Mouse (Mus musculus) left cerebral cortex, adult 18-20 months (tissue): ENCODE measurements around the gene Lrp8. TPM values are rescaled to one million over a fixed set of nuclear protein-coding genes. Genes with fewer than 3 reads are reported as not detected.
A peak's percentile ranks its signal among the peaks of the same experiment; 100 is the strongest.

ENCODE experiments used
- DNase-seq, 2 experiments: peaks; one replicate each; pipeline ENCODE4 v3.0.0; 2021 to 2022; ENCODE audit warnings: low spot score in 2 of 2, mixed read lengths in 1 of 2
- total RNA-seq, 2 experiments: library from RNA; stranded (reverse); gene quantifications; 2 replicates each; pipeline ENCODE4 v1.2.3; 2021

The Lrp8 gene
- total RNA-seq, 2 experiments from 2014 or later, result 84.3 to 94.0 TPM

- no peak for DNase-seq
Measured at GRCm38 (mm10) chr4:107843687-107844086, 41.6 kb downstream of the Lrp8 start.

- peak; percentile 74 to 83 for DNase-seq
Measured at GRCm38 (mm10) chr4:107844971-107845370, 42.9 kb downstream of the Lrp8 start.

- no peak for DNase-seq
Measured at GRCm38 (mm10) chr4:107846795-107847194, 44.7 kb downstream of the Lrp8 start.

GRCm38 (mm10) chr4:107848546-107848945 is 46.5 kb downstream of the Lrp8 start:
- DNase-seq, result no peak

GRCm38 (mm10) chr4:107849621-107850020 is 47.6 kb downstream of the Lrp8 start:
- no peak for DNase-seq

- DNase-seq, result no peak
Measured at GRCm38 (mm10) chr4:107850091-107850490, 48.0 kb downstream of the Lrp8 start.

GRCm38 (mm10) chr4:107853333-107853732 is 51.3 kb downstream of the Lrp8 start:
- DNase-seq, result no peak

- no peak for DNase-seq
Measured at GRCm38 (mm10) chr4:107853836-107854235, 51.8 kb downstream of the Lrp8 start.

- no peak for DNase-seq
Measured at GRCm38 (mm10) chr4:107856958-107857686, 55.1 kb downstream of the Lrp8 start.

GRCm38 (mm10) chr4:107858995-107859394 is 56.9 kb downstream of the Lrp8 start:
- no peak for DNase-seq

GRCm38 (mm10) chr4:107864866-107865265 is 62.8 kb downstream of the Lrp8 start:
- no peak for DNase-seq

GRCm38 (mm10) chr4:107879254-107880050 is 77.4 kb downstream of the Lrp8 start, which contains the start of gene Magoh:
TSS of gene Magoh (plus strand) at chr4:107879755.
- peak; percentile 95 to 98 for DNase-seq

GRCm38 (mm10) chr4:107881631-107882030 is 79.6 kb downstream of the Lrp8 start:
- DNase-seq, result no peak

GRCm38 (mm10) chr4:107886371-107886770 is 84.3 kb downstream of the Lrp8 start:
- no peak for DNase-seq

- no peak for DNase-seq
Measured at GRCm38 (mm10) chr4:107889385-107889730, 87.3 kb downstream of the Lrp8 start.

- peak; percentile 94 to 96 for DNase-seq
Measured at GRCm38 (mm10) chr4:107889731-107890432, 87.8 kb downstream of the Lrp8 start, which contains the start of gene 0610037L13Rik. TSS of gene 0610037L13Rik (plus strand) at chr4:107889813.

- no peak for DNase-seq
Measured at GRCm38 (mm10) chr4:107892663-107893062, 90.6 kb downstream of the Lrp8 start.

- no peak for DNase-seq
Measured at GRCm38 (mm10) chr4:107899211-107899927, 97.3 kb downstream of the Lrp8 start.

- no peak for DNase-seq
Measured at GRCm38 (mm10) chr4:107900206-107900605, 98.1 kb downstream of the Lrp8 start.

- no peak for DNase-seq
Measured at GRCm38 (mm10) chr4:107904252-107904651, 102.2 kb downstream of the Lrp8 start.

- no peak for DNase-seq
Measured at GRCm38 (mm10) chr4:107906561-107906960, 104.5 kb downstream of the Lrp8 start.
